Mouse (Mus musculus): Measurements from ENCODE around the gene Abca8a. TPM values are rescaled to one million over a fixed set of nuclear protein-coding genes. Genes with fewer than 3 reads are reported as not detected.
"Not testable (repeated sequence)": the region's sequence is repeated elsewhere in the genome, so short reads cannot be mapped to it uniquely, and the experiment has no call there.

The Abca8a gene
- polyA plus RNA-seq, 1 experiment, result 1.1 TPM

- 29% methylated on average over 3 of the region's 3 CpGs for WGBS
- no peak for TF ChIP-seq POLR2A (IDR thresholded peaks at IDR 0.05; ENCODE audit: low read depth, low read length)
- TF ChIP-seq CTCF (IDR thresholded peaks at IDR 0.05; ENCODE audit: extremely low read depth, insufficient read depth, insufficient read length, insufficient replicate concordance), result no peak
- Histone ChIP-seq H3K36me3 (ENCODE audit: control insufficient read depth, insufficient read depth, low read length) (no peaks in the 10 kb centered on the region), H3K27ac (ENCODE audit: insufficient read depth, low read length) (no peak overlapping the region), H3K27me3 (ENCODE audit: control insufficient read depth, insufficient read depth, low read length) (no peaks in the 10 kb centered on the region), H3K4me3 (ENCODE audit: extremely low read depth, insufficient read depth, insufficient read length) (no peak overlapping the region), H3K4me1 (ENCODE audit: control insufficient read depth, insufficient read depth, insufficient read length) (no peaks in the 10 kb centered on the region)
- no peak for DNase-seq (ENCODE audit: low read depth in 1 of 2, low spot score in 2 of 2)
Observed at GRCm38 (mm10) chr11:109991270-109991669, 104.5 kb downstream of the Abca8a start.

DNA sequence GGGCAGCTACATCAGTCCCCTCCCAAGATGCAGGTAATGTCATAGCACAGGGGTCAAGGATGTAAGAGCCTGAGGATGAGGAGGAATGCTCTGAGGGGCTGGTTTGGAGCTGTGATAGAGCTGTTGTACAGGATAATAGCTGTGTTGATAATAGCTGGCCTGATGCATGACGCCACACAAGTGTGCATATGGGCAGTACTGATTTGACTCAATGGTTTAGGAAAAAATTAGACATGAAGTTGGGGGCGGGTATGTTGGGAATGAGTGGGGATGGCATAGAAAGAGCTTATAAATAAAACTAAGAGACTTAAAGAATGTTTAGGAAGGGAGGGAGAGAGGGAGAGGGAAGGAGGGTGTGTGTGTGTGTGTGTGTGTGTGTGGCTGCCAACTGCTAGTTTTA, 105.5 kb downstream of the Abca8a start:
- DNase-seq (ENCODE audit: low read depth in 1 of 2, low spot score in 2 of 2), result no peak
- 88% methylated on average over 2 of the region's 2 CpGs for WGBS
- Histone ChIP-seq H3K27ac (ENCODE audit: insufficient read depth, low read length) (no peak overlapping the region), H3K27me3 (ENCODE audit: control insufficient read depth, insufficient read depth, low read length) (no peaks in the 10 kb centered on the region), H3K4me1 (ENCODE audit: control insufficient read depth, insufficient read depth, insufficient read length) (no peaks in the 10 kb centered on the region), H3K36me3 (ENCODE audit: control insufficient read depth, insufficient read depth, low read length) (no peaks in the 10 kb centered on the region), H3K4me3 (ENCODE audit: extremely low read depth, insufficient read depth, insufficient read length) (no peak overlapping the region)
- TF ChIP-seq CTCF (IDR thresholded peaks at IDR 0.05; ENCODE audit: extremely low read depth, insufficient read depth, insufficient read length, insufficient replicate concordance), result no peak
- no peak for TF ChIP-seq POLR2A (IDR thresholded peaks at IDR 0.05; ENCODE audit: low read depth, low read length)

DNA sequence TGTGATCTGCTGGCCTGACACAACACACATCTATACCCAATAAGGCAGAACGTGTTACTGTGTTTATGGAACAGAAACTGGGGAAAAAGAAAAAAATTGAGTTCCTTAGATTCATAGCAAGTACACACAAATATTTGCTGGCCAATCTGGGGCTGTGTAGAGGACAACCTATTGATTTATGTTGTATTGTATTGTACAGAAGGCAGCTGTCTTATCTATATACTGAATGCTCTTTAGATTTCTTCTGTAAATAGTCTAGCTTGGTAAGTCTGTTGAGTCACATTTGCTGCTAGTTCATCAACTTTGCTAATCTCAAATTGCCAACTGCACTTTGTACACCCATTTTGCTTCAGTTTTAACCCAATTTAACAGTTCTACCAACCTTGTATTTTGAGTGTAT, 107.6 kb downstream of the Abca8a start:
- no peaks in the 10 kb centered on the region for H3K27me3 ChIP-seq (ENCODE audit: control insufficient read depth, insufficient read depth, low read length)
- no peak for DNase-seq (ENCODE audit: low read depth in 1 of 2, low spot score in 2 of 2)
- no peak overlapping the region for H3K4me3 ChIP-seq (ENCODE audit: extremely low read depth, insufficient read depth, insufficient read length)
- 76% methylated on average over 1 of the region's 1 CpGs for WGBS
- H3K27ac ChIP-seq (ENCODE audit: insufficient read depth, low read length), result no peak overlapping the region
- no peaks in the 10 kb centered on the region for H3K4me1 ChIP-seq (ENCODE audit: control insufficient read depth, insufficient read depth, insufficient read length)
- no peaks in the 10 kb centered on the region for H3K36me3 ChIP-seq (ENCODE audit: control insufficient read depth, insufficient read depth, low read length)
- TF ChIP-seq POLR2A (IDR thresholded peaks at IDR 0.05; ENCODE audit: low read depth, low read length), result no peak
- no peak for TF ChIP-seq CTCF (IDR thresholded peaks at IDR 0.05; ENCODE audit: extremely low read depth, insufficient read depth, insufficient read length, insufficient replicate concordance)

GRCm38 (mm10) chr11:109987460-109988072, 108.2 kb downstream of the Abca8a start:
- not testable (repeated sequence) for H3K4me3 ChIP-seq (ENCODE audit: extremely low read depth, insufficient read depth, insufficient read length); H3K36me3 ChIP-seq (ENCODE audit: control insufficient read depth, insufficient read depth, low read length); DNase-seq (ENCODE audit: low read depth in 1 of 2, low spot score in 2 of 2); H3K27ac ChIP-seq (ENCODE audit: insufficient read depth, low read length); H3K4me1 ChIP-seq (ENCODE audit: control insufficient read depth, insufficient read depth, insufficient read length); H3K27me3 ChIP-seq (ENCODE audit: control insufficient read depth, insufficient read depth, low read length)
- WGBS, result 74% methylated on average over 11 of the region's 11 CpGs

DNA sequence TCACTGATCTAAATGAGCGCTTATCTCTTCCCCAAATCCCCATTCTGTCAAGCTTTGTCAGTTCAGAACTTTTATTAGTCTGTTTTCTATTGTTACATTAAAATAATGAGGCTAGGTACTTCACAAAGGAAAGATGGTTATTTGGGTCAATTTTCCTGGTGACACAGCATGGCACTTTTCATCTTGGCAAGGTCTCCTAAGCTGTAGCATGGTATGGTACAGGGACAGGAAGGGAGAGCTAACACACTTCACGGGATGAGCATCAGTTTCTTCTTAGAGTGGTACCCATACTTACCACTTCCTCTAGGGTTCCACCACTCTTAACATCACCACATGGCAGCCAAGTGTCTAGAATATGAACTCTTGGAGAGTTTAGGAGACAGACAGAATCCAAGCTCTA, 113.9 kb downstream of the Abca8a start:
- H3K4me1 ChIP-seq (ENCODE audit: control insufficient read depth, insufficient read depth, insufficient read length), result no peaks in the 10 kb centered on the region
- H3K27me3 ChIP-seq (ENCODE audit: control insufficient read depth, insufficient read depth, low read length), result no peaks in the 10 kb centered on the region
- H3K36me3 ChIP-seq (ENCODE audit: control insufficient read depth, insufficient read depth, low read length), result no peaks in the 10 kb centered on the region
- no peak for DNase-seq (ENCODE audit: low read depth in 1 of 2, low spot score in 2 of 2)
- H3K27ac ChIP-seq (ENCODE audit: insufficient read depth, low read length), result no peak overlapping the region
- WGBS, result 89% methylated on average over 2 of the region's 2 CpGs
- no peak overlapping the region for H3K4me3 ChIP-seq (ENCODE audit: extremely low read depth, insufficient read depth, insufficient read length)
- TF ChIP-seq POLR2A (IDR thresholded peaks at IDR 0.05; ENCODE audit: low read depth, low read length), result no peak
- TF ChIP-seq CTCF (IDR thresholded peaks at IDR 0.05; ENCODE audit: extremely low read depth, insufficient read depth, insufficient read length, insufficient replicate concordance), result no peak

Other genes starting within 250 kb of the Abca8a start
- 0.18 and 0.19 TPM in 2 replicates for gene Abca8b, start 100.1 kb downstream of the Abca8a start, polyA plus RNA-seq (2012; rRNA removed)
- gene Abca9, start 72.2 kb upstream of the Abca8a start, polyA plus RNA-seq (2012; rRNA removed), result 0.87 and 1.1 TPM in 2 replicates
- 0.04 and 0.06 TPM in 2 replicates for gene Abca6, start 155.8 kb upstream of the Abca8a start, polyA plus RNA-seq (2012; rRNA removed)
- gene Abca5, start 241.7 kb upstream of the Abca8a start, polyA plus RNA-seq (2012; rRNA removed), result 0.11 and 0.25 TPM in 2 replicates